Mouse (Mus musculus): ENCODE results near the gene Stx18.

DNA sequence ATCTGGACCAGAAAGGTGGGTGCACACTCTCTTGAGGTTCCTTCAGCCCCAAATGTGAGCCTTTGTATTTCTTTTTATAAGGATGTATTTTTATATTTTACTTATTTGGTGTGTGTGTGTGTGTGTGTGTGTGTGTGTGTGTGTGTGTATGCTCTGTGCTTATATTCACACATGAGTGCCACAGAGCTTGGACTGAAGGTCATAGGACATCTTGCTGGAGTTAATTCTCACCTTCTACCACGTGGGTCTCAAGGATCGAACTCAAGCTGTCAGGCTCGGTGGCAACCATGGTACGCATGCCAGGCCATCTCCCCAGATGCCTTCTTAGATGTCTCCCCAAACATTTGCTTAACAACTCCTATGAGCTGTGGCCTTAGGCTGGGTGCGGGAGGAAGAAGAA is 33.8 kb upstream of the Stx18 start:
- TF ChIP-seq CTCF (conservative IDR thresholded peaks at IDR 0.05; ENCODE audit: insufficient read depth, insufficient read length, low read depth, low read length) (no peak), POLR2A (IDR thresholded peaks at IDR 0.05; ENCODE audit: low read depth, low read length) (no peak)
